Mouse (Mus musculus): ENCODE results near the gene Pdcl. TPM values are rescaled to one million over a fixed set of nuclear protein-coding genes. Genes with fewer than 3 reads are reported as not detected.

Pdcl gene
- polyA plus RNA-seq, 1 experiment from 2014 or later, result 48.3 TPM

Other genes with a start within 250 kb of the Pdcl start
- gene Olfr362, start 241.4 kb downstream of the Pdcl start, polyA plus RNA-seq (2015; fragmentation: Nextera tagmentation; extraction: Ambion mirVana), result not detected in 2 replicates
- gene Olfr364-ps1, start 220.0 kb downstream of the Pdcl start, polyA plus RNA-seq (2015; fragmentation: Nextera tagmentation; extraction: Ambion mirVana), result 0.10 TPM in 1 of 2 replicates, not detected in the other
- not detected in 2 replicates for gene Olfr365, start 171.1 kb downstream of the Pdcl start, polyA plus RNA-seq (2015; fragmentation: Nextera tagmentation; extraction: Ambion mirVana)
- not detected in 2 replicates for gene Olfr366, start 147.8 kb downstream of the Pdcl start, polyA plus RNA-seq (2015; fragmentation: Nextera tagmentation; extraction: Ambion mirVana)
- not detected in 2 replicates for gene Olfr368, start 32.8 kb downstream of the Pdcl start, polyA plus RNA-seq (2015; fragmentation: Nextera tagmentation; extraction: Ambion mirVana)
- gene Rc3h2, start 63.6 kb upstream of the Pdcl start, polyA plus RNA-seq (2015; fragmentation: Nextera tagmentation; extraction: Ambion mirVana), result 19.1 and 20.7 TPM in 2 replicates
- gene Zbtb26, start 83.8 kb upstream of the Pdcl start, polyA plus RNA-seq (2015; fragmentation: Nextera tagmentation; extraction: Ambion mirVana), result 8.0 and 9.9 TPM in 2 replicates
- gene Zbtb6, start 83.8 kb upstream of the Pdcl start, polyA plus RNA-seq (2015; fragmentation: Nextera tagmentation; extraction: Ambion mirVana), result 8.1 and 9.4 TPM in 2 replicates
- 60.5 and 61.3 TPM in 2 replicates for gene Rabgap1, start 83.9 kb upstream of the Pdcl start, polyA plus RNA-seq (2015; fragmentation: Nextera tagmentation; extraction: Ambion mirVana)
- gene Gpr21, start 157.0 kb upstream of the Pdcl start, polyA plus RNA-seq (2015; fragmentation: Nextera tagmentation; extraction: Ambion mirVana), result 1.5 and 1.8 TPM in 2 replicates

All from embryonic facial prominence, embryonic 13.5 days (tissue).